Mouse (Mus musculus) myocyte (in vitro differentiated cells): ENCODE results near the gene Baiap3. TPM values are rescaled to one million over a fixed set of nuclear protein-coding genes. Genes with fewer than 3 reads are reported as not detected.

Experiments
- H3K27me3 ChIP-seq: one replicate; pipeline ENCODE4 v1.6.1; 2011; ENCODE audit not compliant: control insufficient read depth, insufficient read depth, insufficient read length
- H3K36me3 ChIP-seq: one replicate; pipeline ENCODE4 v1.6.1; 2011; ENCODE audit not compliant: control insufficient read depth, insufficient read depth
- H3K4me2 ChIP-seq: one replicate; pipeline ENCODE4 v1.6.1; 2011; ENCODE audit warnings: low read depth, control low read depth
- H3K4me3 ChIP-seq: one replicate; pipeline ENCODE4 v1.5.1; 2011; ENCODE audit warnings: mild to moderate bottlenecking, control low read depth, moderate library complexity
- H3K79me2 ChIP-seq: one replicate; pipeline ENCODE4 v1.6.1; 2011; ENCODE audit not compliant: control insufficient read depth, insufficient read depth
- H3ac ChIP-seq: one replicate; pipeline ENCODE4 v1.6.1; 2011; ENCODE audit not compliant: control insufficient read depth, insufficient read length
- CEBPB ChIP-seq: IDR thresholded peaks from 2 replicates; pipeline ENCODE4 v1.6.1; 2011; ENCODE audit warnings: mild to moderate bottlenecking, moderate library complexity; ENCODE audit not compliant: poor library complexity, insufficient read depth, severe bottlenecking
- E2F4 ChIP-seq: IDR thresholded peaks from one replicate; pipeline ENCODE4 v1.6.1; 2011; ENCODE audit warnings: mild to moderate bottlenecking, control low read depth, moderate library complexity; ENCODE audit not compliant: insufficient read depth
- MAX ChIP-seq: IDR thresholded peaks from one replicate; pipeline ENCODE4 v1.6.1; 2011; ENCODE audit warnings: low read depth, mild to moderate bottlenecking, control low read depth
- MYOD1 ChIP-seq, 3 experiments: IDR thresholded peaks; one replicate each; pipeline ENCODE4 v1.6.1; 2011; ENCODE audit warnings: control low read depth in 2 of 3, low read depth in 2 of 3, mild to moderate bottlenecking in 2 of 3, moderate library complexity in 1 of 3; ENCODE audit not compliant: insufficient read length in 2 of 3, control insufficient read depth in 1 of 3
- MYOG ChIP-seq, 3 experiments: IDR thresholded peaks; one replicate each; pipeline ENCODE4 v1.6.1; 2011; ENCODE audit warnings: control low read depth in 2 of 3, low read depth in 2 of 3, mild to moderate bottlenecking in 2 of 3; ENCODE audit not compliant: insufficient read length in 2 of 3, control insufficient read depth in 1 of 3, insufficient read depth in 1 of 3
- POLR2A ChIP-seq: IDR thresholded peaks from one replicate; pipeline ENCODE4 v1.6.1; 2011; ENCODE audit warnings: low read depth, mild to moderate bottlenecking, control low read depth, moderate library complexity; ENCODE audit not compliant: insufficient read length
- POLR2AphosphoS2 ChIP-seq: IDR thresholded peaks from one replicate; pipeline ENCODE4 v1.6.1; 2011; ENCODE audit warnings: low read depth, control low read depth; ENCODE audit not compliant: insufficient read length
- REST ChIP-seq: IDR thresholded peaks from one replicate; pipeline ENCODE4 v1.6.1; 2011; ENCODE audit warnings: mild to moderate bottlenecking, control low read depth, moderate library complexity; ENCODE audit not compliant: insufficient read depth, insufficient read length
- SRF ChIP-seq: IDR thresholded peaks from one replicate; pipeline ENCODE4 v1.6.1; 2011; ENCODE audit warnings: low read depth; ENCODE audit not compliant: control insufficient read depth, insufficient read length
- TCF12 ChIP-seq: IDR thresholded peaks from one replicate; pipeline ENCODE4 v1.6.1; 2011; ENCODE audit warnings: mild to moderate bottlenecking, control low read depth; ENCODE audit not compliant: poor library complexity, insufficient read depth, severe bottlenecking
- TCF3 ChIP-seq: IDR thresholded peaks from one replicate; pipeline ENCODE4 v1.6.1; 2011; ENCODE audit warnings: low read depth, control low read depth; ENCODE audit not compliant: insufficient read length
- USF1 ChIP-seq: IDR thresholded peaks from one replicate; pipeline ENCODE4 v1.6.1; 2011; ENCODE audit warnings: low read depth, mild to moderate bottlenecking, control low read depth, moderate library complexity
- polyA plus RNA-seq: library from polyadenylated mRNA; unstranded; fragments of >200 nt; fragmentation: generic; extraction: Trizol; gene quantifications from one replicate; pipeline ENCODE4 v1.2.1, GENCODE M21; 2012; ENCODE audit warnings: missing spikeins

Gene Baiap3
- polyA plus RNA-seq, 1 experiment = 0.01 TPM

DNA sequence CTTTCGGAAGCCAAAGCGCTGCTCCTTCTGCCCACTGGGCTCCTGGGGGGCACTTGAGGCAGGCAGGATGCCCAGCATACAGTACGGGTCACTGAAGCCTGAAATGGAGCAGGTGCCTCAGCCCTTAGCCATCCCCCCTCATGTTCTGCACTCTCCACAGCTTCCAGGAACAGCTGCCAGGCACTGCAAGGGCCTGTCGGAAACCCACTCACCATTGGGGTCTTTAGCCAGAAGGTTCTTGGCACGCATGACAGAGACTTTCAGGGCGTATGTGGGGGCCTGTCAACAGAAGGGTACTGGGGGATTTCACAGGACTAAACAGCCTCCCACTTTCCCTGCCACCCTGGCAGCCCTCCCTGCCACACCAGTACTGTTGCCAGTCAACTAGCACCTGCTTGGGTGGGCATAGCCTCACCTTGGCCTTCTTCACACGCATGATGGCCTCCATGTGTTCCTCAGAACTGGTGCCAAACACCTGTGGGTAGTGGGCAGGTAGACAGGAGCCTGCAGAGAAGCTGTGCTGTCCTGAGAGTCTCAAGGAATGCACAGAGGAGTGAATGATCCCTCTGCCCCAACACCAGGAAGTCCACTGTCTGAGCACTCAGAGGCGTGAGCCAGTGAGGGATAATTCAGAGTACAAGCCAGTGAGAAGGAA is 5.9 kb downstream of the Baiap3 start:
- Histone ChIP-seq H3ac (no peak overlapping the region), H3K27me3 (peaks cover 40% of the 10 kb centered on the region), H3K4me2 (no peak overlapping the region), H3K36me3 (no peaks in the 10 kb centered on the region), H3K79me2 (no peaks in the 10 kb centered on the region), H3K4me3 (no peak overlapping the region)
- TF ChIP-seq E2F4 (no peak), POLR2AphosphoS2 (no peak), CEBPB (no peak), SRF (no peak), REST (no peak), POLR2A (no peak), MYOG (IDR thresholded peaks at IDR 0.05; ENCODE audit: control insufficient read depth in 1 of 3, insufficient read depth in 1 of 3, insufficient read length in 2 of 3, low read depth in 2 of 3) (no peak), MYOD1 (IDR thresholded peaks at IDR 0.05; ENCODE audit: control insufficient read depth in 1 of 3, insufficient read length in 2 of 3, low read depth in 2 of 3) (no peak), USF1 (no peak), TCF12 (no peak), MAX (no peak), TCF3 (no peak)

DNA sequence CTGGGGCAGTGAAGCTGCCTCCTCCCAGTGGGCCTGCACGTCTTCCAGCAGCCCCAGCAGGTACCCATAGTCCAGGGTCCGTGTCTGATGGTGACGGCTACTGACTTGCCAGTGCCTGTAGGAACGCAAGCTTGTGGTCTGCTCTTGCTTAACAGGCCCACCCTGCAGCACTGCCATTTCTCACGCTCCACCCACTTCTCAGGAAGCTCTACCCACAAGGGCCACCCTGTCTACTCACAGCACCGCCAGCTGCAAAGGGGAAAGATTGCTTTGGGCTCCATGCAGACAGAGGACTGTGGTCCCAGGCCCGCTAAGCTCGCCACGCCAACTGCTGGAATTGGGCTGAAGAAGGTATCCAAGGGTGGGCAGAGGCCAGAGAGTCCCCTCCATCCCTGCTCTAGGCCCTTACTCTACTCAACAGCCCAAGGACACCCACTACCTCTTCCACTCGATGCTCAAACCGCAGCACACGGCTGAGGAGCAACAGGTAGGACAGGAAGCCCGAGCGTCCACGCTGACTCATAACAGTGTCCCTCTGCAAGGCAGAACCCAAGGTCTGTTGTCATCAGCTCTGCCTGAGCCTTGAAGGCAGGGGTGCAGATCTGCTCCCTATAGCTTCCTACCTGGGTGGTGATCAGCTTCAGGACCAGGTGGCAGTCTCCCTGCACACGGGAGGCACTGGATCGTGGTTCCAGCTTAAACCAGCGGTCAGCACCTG is 8.0 kb downstream of the Baiap3 start:
- TF ChIP-seq TCF12 (no peak), USF1 (no peak), TCF3 (no peak), REST (no peak), POLR2A (no peak), MYOD1 (IDR thresholded peaks at IDR 0.05; ENCODE audit: control insufficient read depth in 1 of 3, insufficient read length in 2 of 3, low read depth in 2 of 3) (no peak)
- no peak overlapping the region for H3K4me3 ChIP-seq
- H3K36me3 ChIP-seq = no peaks in the 10 kb centered on the region
- no peaks in the 10 kb centered on the region for H3K79me2 ChIP-seq
- H3K27me3 ChIP-seq = peaks cover 23% of the 10 kb centered on the region
- H3ac ChIP-seq = no peak overlapping the region
- H3K4me2 ChIP-seq = no peak overlapping the region

DNA sequence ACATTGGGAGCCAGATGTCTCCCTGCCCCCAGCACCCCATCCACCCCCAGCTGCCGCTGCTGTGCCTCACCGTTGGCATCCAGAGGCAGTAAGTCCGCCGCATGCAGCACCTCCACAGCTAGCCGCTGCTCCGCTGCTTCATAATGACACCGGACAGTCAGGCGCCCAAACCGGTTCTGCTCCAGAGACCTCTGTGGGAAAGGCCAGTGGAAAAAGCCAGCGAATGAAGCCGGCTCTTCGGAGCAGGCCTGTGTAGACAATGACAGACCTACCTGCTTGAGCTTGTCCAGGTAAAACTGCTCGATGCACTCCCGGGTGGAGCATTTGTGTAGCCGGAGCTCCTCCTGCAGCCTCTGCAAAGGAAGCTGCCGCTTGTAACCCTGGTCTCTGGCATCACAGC is 11.9 kb downstream of the Baiap3 start:
- no peaks in the 10 kb centered on the region for H3K27me3 ChIP-seq
- no peaks in the 10 kb centered on the region for H3K36me3 ChIP-seq
- H3ac ChIP-seq = no peak overlapping the region
- no peak overlapping the region for H3K4me3 ChIP-seq
- no peak overlapping the region for H3K4me2 ChIP-seq
- peaks cover 14% of the 10 kb centered on the region for H3K79me2 ChIP-seq
- no peak for TF ChIP-seq USF1
- TF ChIP-seq E2F4 = no peak
- no peak for TF ChIP-seq MAX
- TF ChIP-seq REST = no peak
- TF ChIP-seq MYOG (IDR thresholded peaks at IDR 0.05; ENCODE audit: control insufficient read depth in 1 of 3, insufficient read depth in 1 of 3, insufficient read length in 2 of 3, low read depth in 2 of 3) = no peak
- no peak for TF ChIP-seq SRF
- TF ChIP-seq TCF3 = no peak
- TF ChIP-seq CEBPB = no peak
- no peak for TF ChIP-seq MYOD1 (IDR thresholded peaks at IDR 0.05; ENCODE audit: control insufficient read depth in 1 of 3, insufficient read length in 2 of 3, low read depth in 2 of 3)
- TF ChIP-seq POLR2A = no peak
- TF ChIP-seq TCF12 = no peak
- no peak for TF ChIP-seq POLR2AphosphoS2

DNA sequence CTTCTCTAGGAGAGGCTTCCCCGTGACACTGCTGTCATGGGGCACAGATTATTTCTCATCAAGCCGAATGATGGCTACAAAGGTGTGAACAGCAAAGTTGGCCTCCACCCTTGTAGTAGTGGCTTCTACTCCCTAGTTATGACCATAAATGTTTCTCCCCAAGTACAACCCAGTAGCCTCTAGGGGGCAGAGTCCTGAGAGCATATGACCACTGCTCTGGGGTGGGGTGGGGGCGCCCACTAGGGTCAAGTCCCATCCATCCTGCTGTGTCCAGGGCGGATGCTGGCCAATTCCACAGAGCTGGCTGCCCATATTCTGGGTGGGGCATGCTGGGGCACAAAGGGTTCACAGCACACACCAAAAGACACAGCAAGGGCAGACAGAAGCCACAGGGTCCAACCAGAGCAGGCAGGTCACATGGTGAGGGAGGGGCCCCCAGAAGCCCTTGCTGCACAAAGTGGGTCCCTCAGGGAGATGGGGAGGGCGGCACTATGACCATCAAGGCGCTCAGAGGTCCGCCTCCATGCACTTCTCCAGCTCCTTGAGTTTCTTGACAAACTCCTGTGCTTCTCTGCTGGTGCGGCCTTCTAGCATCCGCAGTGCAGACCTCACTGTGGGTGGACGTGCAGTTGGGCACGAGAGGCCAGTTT is 12.9 kb downstream of the Baiap3 start:
- TF ChIP-seq REST = no peak
- no peak for TF ChIP-seq TCF3
- no peak overlapping the region for H3K4me3 ChIP-seq
- H3K4me2 ChIP-seq = no peak overlapping the region

More for the DNA sequence above, 12.9 kb downstream of the Baiap3 start:
- Histone ChIP-seq H3K36me3 (no peaks in the 10 kb centered on the region), H3ac (no peak overlapping the region), H3K27me3 (no peaks in the 10 kb centered on the region), H3K79me2 (peaks cover 14% of the 10 kb centered on the region)
